Comparison of ENCODE assay signal across 9 mouse cellular contexts in genomic region chr3:6106659-6107058, GRCm38 (mm10).
DNase-seq lines count a peak whose midpoint lies in the region; ATAC-seq and TF ChIP-seq lines count a peak whose summit lies in the region.
"Had no signal": no experiment of that assay in that cellular context is flagged by ENCODE, and none has a peak within 500 bp of the region (broad histone marks: within the 10 kb centered on the region; RNA-seq: fewer than 3 reads in every experiment).

No protein-coding gene starts in this region.

- no peaks in the 10 kb centered on the region for H3K4me1 ChIP-seq in embryonic facial prominence, embryonic 11.5 days (ENCODE audit: control insufficient read depth, insufficient read depth, low read length)
- H3K4me1 ChIP-seq in embryonic facial prominence, embryonic 10.5 days: peaks cover 6% of the 10 kb centered on the region; the same call in 1 of the 2 replicates
- no peaks in the 10 kb centered on the region for H3K4me1 ChIP-seq in lung, embryonic 14.5 days (ENCODE audit: insufficient read depth)
- no peaks in the 10 kb centered on the region for H3K4me1 ChIP-seq in forebrain, embryonic 16.5 days (replicated peaks; ENCODE audit: control insufficient read depth, insufficient read depth, low read length)
- peaks cover 4% of the 10 kb centered on the region; the same call in 1 of the 2 replicates for H3K4me1 ChIP-seq in midbrain, embryonic 14.5 days (ENCODE audit: control insufficient read depth, insufficient read depth, low read length)

- no peaks in the 10 kb centered on the region for H3K36me3 ChIP-seq in embryonic facial prominence, embryonic 11.5 days (replicated peaks; ENCODE audit: control insufficient read depth, insufficient read depth, low read depth, low read length)
- H3K36me3 ChIP-seq in embryonic facial prominence, embryonic 10.5 days (replicated peaks): no peaks in the 10 kb centered on the region
- no peaks in the 10 kb centered on the region for H3K36me3 ChIP-seq in lung, embryonic 14.5 days (ENCODE audit: insufficient read depth)
- no peaks in the 10 kb centered on the region for H3K36me3 ChIP-seq in forebrain, embryonic 16.5 days (ENCODE audit: control insufficient read depth, insufficient read depth)
- no peaks in the 10 kb centered on the region for H3K36me3 ChIP-seq in midbrain, embryonic 14.5 days (ENCODE audit: control insufficient read depth, insufficient read depth, low read length)

- WGBS in embryonic facial prominence, embryonic 11.5 days: 16% methylated on average over 2 of the region's 2 CpGs
- WGBS in embryonic facial prominence, embryonic 10.5 days: 13% methylated on average over 2 of the region's 2 CpGs
- WGBS in lung, embryonic 14.5 days: 5% methylated on average over 2 of the region's 2 CpGs
- 10% methylated on average over 2 of the region's 2 CpGs for WGBS in forebrain, embryonic 16.5 days
- WGBS in midbrain, embryonic 14.5 days: 11% methylated on average over 2 of the region's 2 CpGs

- no peak for ATAC-seq in embryonic facial prominence, embryonic 11.5 days (replicated peaks; ENCODE audit: insufficient number of reproducible peaks, low FRiP score, low TSS enrichment, low read depth)
- peak; percentile 56; the same call in 1 of the 2 replicates for ATAC-seq in lung, embryonic 14.5 days (ENCODE audit: insufficient read depth)
- ATAC-seq in forebrain, embryonic 16.5 days: peak; percentile 83
- ATAC-seq in midbrain, embryonic 14.5 days (ENCODE audit: low FRiP score, low TSS enrichment): peak; percentile 77
- ATAC-seq in CD4-positive, CD25-positive, alpha-beta regulatory T cell, adult 4 months: no peak

- no peak overlapping the region for H3K27ac ChIP-seq in embryonic facial prominence, embryonic 11.5 days (replicated peaks; ENCODE audit: low read depth, low read length)
- no peak overlapping the region for H3K27ac ChIP-seq in embryonic facial prominence, embryonic 10.5 days (replicated peaks)
- no peak overlapping the region for H3K27ac ChIP-seq in lung, embryonic 14.5 days (ENCODE audit: low read depth)
- H3K27ac ChIP-seq in forebrain, embryonic 16.5 days (ENCODE audit: low read length): no peak overlapping the region
- H3K27ac ChIP-seq in midbrain, embryonic 14.5 days (replicated peaks; ENCODE audit: low read depth, low read length): no peak overlapping the region

- DNase-seq in embryonic facial prominence, embryonic 11.5 days (ENCODE audit: low spot score): peak; percentile 81
- DNase-seq in embryonic facial prominence, embryonic 10.5 days (ENCODE audit: low spot score): no peak
- DNase-seq in lung, embryonic 14.5 days: peak; percentile 81
- DNase-seq in lung, postnatal 4 days: no peak
- peak; percentile 89 for DNase-seq in midbrain, embryonic 14.5 days
- no peak for DNase-seq in thymus, postnatal 25 days

- TF ChIP-seq CTCF in lung, embryonic 14.5 days (IDR thresholded peaks at IDR 0.05; ENCODE audit: low read depth): peak; percentile 53

- H3K4me3 ChIP-seq in embryonic facial prominence, embryonic 11.5 days (ENCODE audit: low read depth, low read length): no peak overlapping the region
- no peak overlapping the region for H3K4me3 ChIP-seq in embryonic facial prominence, embryonic 10.5 days
- no peak overlapping the region for H3K4me3 ChIP-seq in lung, embryonic 14.5 days (ENCODE audit: low read depth, low read length)
- no peak overlapping the region for H3K4me3 ChIP-seq in forebrain, embryonic 16.5 days (replicated peaks; ENCODE audit: low read length)
- no peak overlapping the region for H3K4me3 ChIP-seq in midbrain, embryonic 14.5 days (replicated peaks; ENCODE audit: low read depth, low read length)
- H3K4me3 ChIP-seq: myocyte had no signal

- no peak overlapping the region for H3K9ac ChIP-seq in embryonic facial prominence, embryonic 11.5 days (replicated peaks; ENCODE audit: low read length)
- H3K9ac ChIP-seq in lung, embryonic 14.5 days: no peak overlapping the region
- H3K9ac ChIP-seq in forebrain, embryonic 16.5 days (replicated peaks; ENCODE audit: low read depth, low read length): no peak overlapping the region
- no peak overlapping the region for H3K9ac ChIP-seq in midbrain, embryonic 14.5 days (replicated peaks; ENCODE audit: low read length)

- H3K4me2 ChIP-seq in embryonic facial prominence, embryonic 11.5 days (ENCODE audit: low read depth, low read length): no peak overlapping the region
- H3K4me2 ChIP-seq in lung, embryonic 14.5 days: no peak overlapping the region
- H3K4me2 ChIP-seq in forebrain, embryonic 16.5 days (ENCODE audit: low read length): no peak overlapping the region
- H3K4me2 ChIP-seq in midbrain, embryonic 14.5 days (ENCODE audit: low read length): no peak overlapping the region

- no peaks in the 10 kb centered on the region for H3K27me3 ChIP-seq in embryonic facial prominence, embryonic 11.5 days (ENCODE audit: control insufficient read depth, insufficient read depth, low read length)
- H3K27me3 ChIP-seq in embryonic facial prominence, embryonic 10.5 days (replicated peaks; ENCODE audit: low read depth, poor library complexity, severe bottlenecking): no peaks in the 10 kb centered on the region
- H3K27me3 ChIP-seq in lung, embryonic 14.5 days (ENCODE audit: insufficient read depth, low read length): no peaks in the 10 kb centered on the region
- H3K27me3 ChIP-seq in forebrain, embryonic 16.5 days (replicated peaks; ENCODE audit: control insufficient read depth, insufficient read depth, low read length): no peaks in the 10 kb centered on the region
- no peaks in the 10 kb centered on the region for H3K27me3 ChIP-seq in midbrain, embryonic 14.5 days (ENCODE audit: control insufficient read depth, insufficient read depth, low read length)

- no peaks in the 10 kb centered on the region for H3K9me3 ChIP-seq in embryonic facial prominence, embryonic 11.5 days (replicated peaks; ENCODE audit: control insufficient read depth, low read length)
- no peaks in the 10 kb centered on the region for H3K9me3 ChIP-seq in embryonic facial prominence, embryonic 10.5 days
- no peaks in the 10 kb centered on the region for H3K9me3 ChIP-seq in lung, embryonic 14.5 days (ENCODE audit: low read depth, low read length)
- no peaks in the 10 kb centered on the region for H3K9me3 ChIP-seq in forebrain, embryonic 16.5 days (ENCODE audit: control insufficient read depth, low read length)
- H3K9me3 ChIP-seq in midbrain, embryonic 14.5 days (ENCODE audit: control insufficient read depth, low read length): no peaks in the 10 kb centered on the region

Comparison
In these comparisons a context has a peak if more than half of its experiments do, and no peak if none do; other contexts are left out.
1. DNase-seq: peak in embryonic facial prominence, embryonic 11.5 days (single experiment), lung, embryonic 14.5 days (single experiment) and midbrain, embryonic 14.5 days (single experiment); none in embryonic facial prominence, embryonic 10.5 days (single experiment), lung, postnatal 4 days (0 of 2) and thymus, postnatal 25 days (single experiment).
2. ATAC-seq: peak in lung, embryonic 14.5 days (single experiment), forebrain, embryonic 16.5 days (single experiment) and midbrain, embryonic 14.5 days (single experiment); none in embryonic facial prominence, embryonic 11.5 days (single experiment) and CD4-positive, CD25-positive, alpha-beta regulatory T cell, adult 4 months (single experiment).